Mouse (Mus musculus): ENCODE measurements at regions not wholly inside any gene's neighbourhood (a gene's known extent, or its start where the extent isn't known, plus 50 kb on each side); places are given as distances from the start of the nearest gene placed in this dataset.

DNA sequence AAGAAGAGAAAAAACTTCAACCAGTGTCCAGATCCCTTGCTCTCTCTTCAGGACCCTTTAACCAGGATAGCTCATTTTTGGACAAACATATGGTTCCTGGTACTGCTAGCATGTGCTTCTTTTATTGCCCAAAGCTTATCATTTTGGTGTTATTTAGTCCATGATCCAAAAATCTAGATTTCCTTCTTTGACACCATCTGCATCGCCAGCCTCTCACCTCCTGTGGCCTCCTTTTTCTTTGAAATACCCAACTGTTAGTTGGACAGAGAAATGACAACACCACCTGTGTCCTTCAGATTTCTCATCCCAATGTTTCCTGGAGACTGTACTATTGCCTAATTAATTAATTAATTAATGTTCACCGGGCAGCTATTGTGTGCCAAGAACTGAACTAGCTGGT, 188.0 kb upstream of the Plppr1 start:
- no peak for DNase-seq (ENCODE audit: low spot score in 2 of 2)

GRCm38 (mm10) chr4:48889074-48889592, 169.9 kb upstream of the Plppr1 start:
- DNase-seq (ENCODE audit: low spot score in 2 of 2) = no peak

- DNase-seq (ENCODE audit: low spot score in 2 of 2) = no peak
These were observed 154.5 kb upstream of the Plppr1 start for GRCm38 (mm10) chr4:48904551-48904950.

- DNase-seq (ENCODE audit: low spot score in 2 of 2) = no peak
These were observed 153.7 kb upstream of the Plppr1 start for GRCm38 (mm10) chr4:48905196-48905867.

DNA sequence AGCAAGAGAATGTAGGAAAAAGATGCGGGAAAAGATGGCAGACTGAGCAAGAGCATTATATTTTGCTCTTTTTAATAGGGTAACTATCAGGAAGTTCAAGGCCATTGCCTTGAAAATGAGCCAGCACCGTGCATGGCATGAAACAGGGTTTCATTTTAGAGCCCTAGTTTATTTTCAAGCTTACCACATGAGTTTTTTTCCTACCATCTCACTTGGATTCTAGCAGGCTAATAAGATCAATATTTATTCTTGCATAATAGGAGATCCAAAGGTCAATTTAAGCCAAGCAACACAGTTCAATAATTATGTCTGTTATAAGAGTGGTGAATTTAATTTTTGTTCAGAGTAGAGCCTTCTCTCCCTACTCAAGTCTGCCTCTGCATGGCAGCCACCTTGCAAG, 149.9 kb upstream of the Plppr1 start:
- DNase-seq (ENCODE audit: low spot score in 2 of 2) = no peak

DNA sequence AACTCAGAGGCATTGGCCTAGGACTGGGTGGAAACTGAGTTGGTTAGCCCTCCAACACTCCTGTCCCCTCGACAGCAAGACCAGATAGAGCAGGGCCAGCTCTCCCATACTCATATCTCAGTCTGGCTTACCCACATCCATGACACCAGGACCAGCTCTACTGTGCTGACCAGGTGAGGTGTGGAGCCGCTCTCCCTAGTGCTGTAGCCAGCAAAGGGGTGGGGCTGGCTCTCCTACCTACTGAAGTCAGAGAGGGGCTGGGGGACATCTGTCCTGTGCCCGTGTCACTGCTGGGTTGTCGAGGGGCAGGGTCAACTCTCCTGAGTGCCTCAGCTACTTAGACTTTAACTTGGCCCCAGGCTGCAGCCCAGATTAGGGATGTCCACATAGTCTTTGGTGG, 145.8 kb upstream of the Plppr1 start:
- DNase-seq (ENCODE audit: low spot score in 2 of 2) = no peak

DNA sequence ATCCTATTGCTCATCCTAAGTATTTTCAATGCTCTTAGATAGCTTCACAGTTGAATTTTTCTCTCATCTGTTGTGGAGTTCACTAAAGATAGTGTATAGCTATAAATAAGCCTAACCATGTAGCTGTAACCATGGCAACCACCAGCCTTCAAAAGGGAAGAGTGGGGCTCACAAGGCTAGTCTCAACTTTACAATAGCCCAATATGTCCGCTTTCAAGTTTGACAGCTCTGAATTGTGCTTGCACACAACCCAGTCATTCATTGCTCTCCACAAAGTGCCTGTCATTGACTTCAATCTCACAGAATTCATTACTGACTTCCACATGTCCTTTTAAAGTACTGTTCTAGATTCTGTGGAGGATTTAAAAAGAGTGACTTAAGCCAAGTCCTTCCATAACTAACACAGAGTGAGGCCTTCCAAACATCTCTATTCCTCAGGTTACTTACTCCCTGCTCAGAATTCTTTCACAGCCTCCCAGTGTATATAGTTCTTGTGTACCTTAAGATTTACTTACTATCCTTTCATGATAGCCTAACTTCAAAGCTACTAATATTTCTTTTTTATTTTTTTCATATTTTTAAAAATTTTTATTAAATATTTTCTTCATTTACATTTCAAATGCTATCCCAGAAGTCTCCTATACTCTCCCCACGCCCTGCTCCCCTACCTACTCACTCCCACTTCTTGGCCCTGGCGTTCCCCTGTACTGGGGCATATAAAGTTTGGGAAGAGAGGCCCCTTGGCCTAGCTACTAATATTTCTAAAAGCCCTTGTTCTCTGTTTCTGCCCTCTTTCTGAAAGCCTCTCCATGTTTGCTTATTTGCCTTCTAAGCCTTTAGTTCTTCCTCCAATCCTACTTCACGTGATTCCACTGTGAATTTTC, 134.3 kb upstream of the Plppr1 start:
- DNase-seq (ENCODE audit: low spot score in 2 of 2) = no peak

GRCm38 (mm10) chr4:48938420-48938819, 120.7 kb upstream of the Plppr1 start:
- no peak for DNase-seq (ENCODE audit: low spot score in 2 of 2)

GRCm38 (mm10) chr4:48938892-48939291, 120.2 kb upstream of the Plppr1 start:
- DNase-seq (ENCODE audit: low spot score in 2 of 2) = no peak

GRCm38 (mm10) chr4:48945266-48945818, 113.7 kb upstream of the Plppr1 start:
- DNase-seq (ENCODE audit: low spot score in 2 of 2) = no peak

DNA sequence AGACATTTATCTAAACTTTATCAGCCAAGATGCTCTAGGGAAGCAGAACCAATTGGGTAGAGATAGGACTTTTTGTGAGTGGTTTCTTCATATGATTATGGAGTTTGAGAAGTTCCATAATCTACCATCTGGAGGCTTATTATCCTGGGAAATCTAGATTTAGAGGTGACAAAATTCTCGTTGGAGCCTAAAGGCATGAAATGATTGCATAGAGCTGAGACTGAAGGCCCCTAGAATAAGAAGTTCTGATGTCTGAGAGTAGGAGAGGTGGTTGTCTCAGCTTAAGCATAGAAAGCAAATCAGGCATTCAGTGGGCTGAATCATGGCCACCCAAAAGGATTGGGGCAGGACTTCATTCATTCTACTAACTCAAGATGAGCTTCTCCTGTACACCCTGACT, 106.1 kb upstream of the Plppr1 start:
- no peak for DNase-seq (ENCODE audit: low spot score in 2 of 2)

GRCm38 (mm10) chr4:48975810-48976209, 83.3 kb upstream of the Plppr1 start:
- DNase-seq (ENCODE audit: low spot score in 2 of 2) = no peak

DNA sequence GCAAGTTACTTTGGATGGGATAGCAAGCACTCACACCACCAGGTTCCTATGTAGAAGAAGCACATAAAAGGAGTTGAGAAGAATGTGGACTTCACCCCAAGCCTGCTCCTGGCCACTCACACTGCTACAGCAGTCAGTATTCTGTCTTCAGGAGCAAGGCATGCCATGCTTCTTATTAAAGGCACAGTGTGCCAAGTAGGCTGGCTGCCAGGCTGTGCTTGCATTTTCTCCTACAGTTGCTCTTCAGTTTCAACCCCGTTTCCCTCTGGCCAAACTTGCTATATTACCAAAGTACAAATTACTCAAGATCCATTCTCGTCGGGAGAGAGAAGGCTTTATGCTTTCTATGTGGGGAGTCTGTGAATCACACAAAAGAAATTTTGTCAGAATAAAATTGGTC, 67.1 kb upstream of the Plppr1 start:
- DNase-seq (ENCODE audit: low spot score in 2 of 2) = no peak
